Mouse (Mus musculus): ENCODE results near the gene Rad18. TPM values are rescaled to one million over a fixed set of nuclear protein-coding genes. Genes with fewer than 3 reads are reported as not detected.

The Rad18 gene
- 24.1 and 29.1 TPM in 2 replicates for polyA plus RNA-seq (2015; fragmentation: Nextera tagmentation; extraction: Ambion mirVana)

GRCm38 (mm10) chr6:112696056-112696950, at the start of gene Rad18:
Rad18 (minus strand) TSS chr6:112696686.
- TF ChIP-seq CTCF (IDR thresholded peaks at IDR 0.05; ENCODE audit: low read depth) = no peak
- Histone ChIP-seq H3K4me1 (replicated peaks; ENCODE audit: insufficient read depth, low read length) (peaks cover 5% of the 10 kb centered on the region; the same call in 1 of the 2 replicates), H3K27me3 (ENCODE audit: insufficient read depth, low read length) (no peaks in the 10 kb centered on the region), H3K36me3 (ENCODE audit: insufficient read depth, low read length) (no peaks in the 10 kb centered on the region), H3K9me3 (replicated peaks; ENCODE audit: low read length) (no peaks in the 10 kb centered on the region), H3K9ac (ENCODE audit: low read depth, low read length) (peak within 1 kb of the TSS; percentile 79), H3K4me3 (replicated peaks; ENCODE audit: low read depth, low read length) (peak within 1 kb of the TSS; percentile 75), H3K4me2 (ENCODE audit: low read length) (peak within 1 kb of the TSS; percentile 86), H3K27ac (peak within 1 kb of the TSS; percentile 70; the same call in 1 of the 2 replicates)
- WGBS = under 1% methylated on average over 77 of the region's 77 CpGs
- DNase-seq (ENCODE audit: low spot score) = peak; percentile 93
- ATAC-seq (replicated peaks; ENCODE audit: low FRiP score, low read depth) = peak; percentile 93

GRCm38 (mm10) chr6:112742297-112742696, 45.8 kb upstream of the Rad18 start:
- Histone ChIP-seq H3K9me3 (replicated peaks; ENCODE audit: low read length) (no peaks in the 10 kb centered on the region), H3K4me2 (ENCODE audit: low read length) (no peak overlapping the region), H3K4me3 (replicated peaks; ENCODE audit: low read depth, low read length) (no peak overlapping the region), H3K27ac (no peak overlapping the region), H3K36me3 (ENCODE audit: insufficient read depth, low read length) (no peaks in the 10 kb centered on the region), H3K27me3 (ENCODE audit: insufficient read depth, low read length) (no peaks in the 10 kb centered on the region), H3K9ac (ENCODE audit: low read depth, low read length) (no peak overlapping the region), H3K4me1 (replicated peaks; ENCODE audit: insufficient read depth, low read length) (no peaks in the 10 kb centered on the region)
- no peak for ATAC-seq (replicated peaks; ENCODE audit: low FRiP score, low read depth)
- TF ChIP-seq CTCF (IDR thresholded peaks at IDR 0.05; ENCODE audit: low read depth) = peak; percentile 52; the same call in 1 of the 2 replicates
- DNase-seq (ENCODE audit: low spot score) = no peak
- WGBS = 91% methylated on average over 2 of the region's 2 CpGs

- no peaks in the 10 kb centered on the region for H3K36me3 ChIP-seq (ENCODE audit: insufficient read depth, low read length)
- H3K4me1 ChIP-seq (replicated peaks; ENCODE audit: insufficient read depth, low read length) = no peaks in the 10 kb centered on the region
- H3K9me3 ChIP-seq (replicated peaks; ENCODE audit: low read length) = no peaks in the 10 kb centered on the region
- DNase-seq (ENCODE audit: low spot score) = no peak
- H3K27me3 ChIP-seq (ENCODE audit: insufficient read depth, low read length) = no peaks in the 10 kb centered on the region
- H3K4me3 ChIP-seq (replicated peaks; ENCODE audit: low read depth, low read length) = no peak overlapping the region
- no peak for TF ChIP-seq CTCF (IDR thresholded peaks at IDR 0.05; ENCODE audit: low read depth)
- no peak overlapping the region for H3K27ac ChIP-seq
- H3K9ac ChIP-seq (ENCODE audit: low read depth, low read length) = no peak overlapping the region
- 82% methylated on average over 5 of the region's 5 CpGs for WGBS
- no peak for ATAC-seq (replicated peaks; ENCODE audit: low FRiP score, low read depth)
- H3K4me2 ChIP-seq (ENCODE audit: low read length) = no peak overlapping the region
Measured at GRCm38 (mm10) chr6:112741766-112742165, 45.3 kb upstream of the Rad18 start.

GRCm38 (mm10) chr6:112739635-112740034, 43.1 kb upstream of the Rad18 start:
- Histone ChIP-seq H3K27ac (no peak overlapping the region), H3K4me3 (replicated peaks; ENCODE audit: low read depth, low read length) (no peak overlapping the region), H3K27me3 (ENCODE audit: insufficient read depth, low read length) (no peaks in the 10 kb centered on the region), H3K9ac (ENCODE audit: low read depth, low read length) (no peak overlapping the region), H3K4me1 (replicated peaks; ENCODE audit: insufficient read depth, low read length) (no peaks in the 10 kb centered on the region), H3K36me3 (ENCODE audit: insufficient read depth, low read length) (peaks cover 4% of the 10 kb centered on the region; the same call in 1 of the 2 replicates), H3K4me2 (ENCODE audit: low read length) (no peak overlapping the region), H3K9me3 (replicated peaks; ENCODE audit: low read length) (no peaks in the 10 kb centered on the region)
- no peak for TF ChIP-seq CTCF (IDR thresholded peaks at IDR 0.05; ENCODE audit: low read depth)
- 93% methylated on average over 3 of the region's 3 CpGs for WGBS
- no peak for ATAC-seq (replicated peaks; ENCODE audit: low FRiP score, low read depth)
- DNase-seq (ENCODE audit: low spot score) = no peak

- H3K9ac ChIP-seq (ENCODE audit: low read depth, low read length) = no peak overlapping the region
- TF ChIP-seq CTCF (IDR thresholded peaks at IDR 0.05; ENCODE audit: low read depth) = no peak
- no peak overlapping the region for H3K4me3 ChIP-seq (replicated peaks; ENCODE audit: low read depth, low read length)
- no peak for ATAC-seq (replicated peaks; ENCODE audit: low FRiP score, low read depth)
- no peaks in the 10 kb centered on the region for H3K9me3 ChIP-seq (replicated peaks; ENCODE audit: low read length)
- H3K4me2 ChIP-seq (ENCODE audit: low read length) = no peak overlapping the region
- H3K27me3 ChIP-seq (ENCODE audit: insufficient read depth, low read length) = no peaks in the 10 kb centered on the region
- WGBS = 91% methylated on average over 6 of the region's 6 CpGs
- no peak overlapping the region for H3K27ac ChIP-seq
- no peak for DNase-seq (ENCODE audit: low spot score)
- peaks cover 4% of the 10 kb centered on the region; the same call in 1 of the 2 replicates for H3K36me3 ChIP-seq (ENCODE audit: insufficient read depth, low read length)
- H3K4me1 ChIP-seq (replicated peaks; ENCODE audit: insufficient read depth, low read length) = no peaks in the 10 kb centered on the region
Measured at GRCm38 (mm10) chr6:112738924-112739323, 42.4 kb upstream of the Rad18 start.

GRCm38 (mm10) chr6:112736471-112736870, 40.0 kb upstream of the Rad18 start:
- no peak overlapping the region for H3K27ac ChIP-seq
- ATAC-seq (replicated peaks; ENCODE audit: low FRiP score, low read depth) (no peak), DNase-seq (ENCODE audit: low spot score) (no peak)
- H3K36me3 ChIP-seq (ENCODE audit: insufficient read depth, low read length) = peaks cover 4% of the 10 kb centered on the region; the same call in 1 of the 2 replicates
- no peak for TF ChIP-seq CTCF (IDR thresholded peaks at IDR 0.05; ENCODE audit: low read depth)
- H3K4me2 ChIP-seq (ENCODE audit: low read length) = no peak overlapping the region
- H3K27me3 ChIP-seq (ENCODE audit: insufficient read depth, low read length) = no peaks in the 10 kb centered on the region
- 86% methylated on average over 3 of the region's 3 CpGs for WGBS
- H3K9ac ChIP-seq (ENCODE audit: low read depth, low read length) = no peak overlapping the region
- no peak overlapping the region for H3K4me3 ChIP-seq (replicated peaks; ENCODE audit: low read depth, low read length)
- no peaks in the 10 kb centered on the region for H3K4me1 ChIP-seq (replicated peaks; ENCODE audit: insufficient read depth, low read length)
- no peaks in the 10 kb centered on the region for H3K9me3 ChIP-seq (replicated peaks; ENCODE audit: low read length)

Data from kidney, postnatal 0 days (tissue).